Mouse (Mus musculus): Measurements from ENCODE around the gene Zfp811.
"Not testable (repeated sequence)": the region's sequence is repeated elsewhere in the genome, so short reads cannot be mapped to it uniquely, and the experiment has no call there.

The Zfp811 gene

GRCm38 (mm10) chr17:32809544-32810374 is at the start of gene Zfp811:
Gene Zfp811 (minus strand): TSS chr17:32809931.
- DNase-seq (ENCODE audit: low read depth) = no peak

DNA sequence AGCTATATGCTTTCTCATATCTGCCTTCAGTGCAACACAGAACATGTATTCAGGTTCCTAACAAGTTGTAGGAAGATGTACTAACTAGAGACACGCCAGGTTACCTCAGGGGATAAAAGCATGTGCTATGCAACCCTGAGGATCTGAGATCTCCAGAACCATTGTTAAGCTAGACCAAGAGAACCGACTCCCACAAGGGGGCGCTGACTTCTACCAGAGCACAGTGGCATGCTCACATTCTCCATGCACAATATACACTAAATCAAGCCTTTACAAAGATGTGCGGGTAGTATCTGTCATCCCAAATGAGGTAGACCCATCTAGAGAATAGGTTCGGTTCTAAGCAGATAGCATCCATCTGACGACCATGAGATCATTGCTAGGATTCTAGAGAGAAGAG is 47.0 kb upstream of the Zfp811 start:
- not testable (repeated sequence) for DNase-seq (ENCODE audit: low read depth)

DNA sequence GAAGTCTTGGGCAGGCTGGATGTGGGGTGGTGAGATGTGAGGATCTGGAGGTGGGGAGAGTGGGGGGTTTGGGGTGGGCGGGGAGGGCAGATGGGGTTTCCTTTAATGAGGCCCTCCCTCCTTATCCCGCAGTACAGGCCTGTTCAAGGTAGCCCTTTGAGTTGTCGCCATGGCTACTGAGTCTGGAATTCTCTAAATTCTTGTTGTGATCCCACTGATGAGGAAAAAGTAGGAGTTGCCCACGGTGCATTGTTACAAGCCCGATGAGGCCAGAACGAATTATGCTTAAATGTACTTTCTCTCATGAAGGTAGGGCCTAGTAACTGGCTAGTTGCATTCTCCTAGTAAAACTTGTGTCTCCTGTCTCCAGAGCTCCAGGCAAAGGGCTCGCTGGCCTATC is 41.9 kb upstream of the Zfp811 start:
- DNase-seq (ENCODE audit: low read depth) = no peak

- DNase-seq (ENCODE audit: low read depth) = no peak
These were observed 31.7 kb upstream of the Zfp811 start for GRCm38 (mm10) chr17:32841388-32841787.

DNA sequence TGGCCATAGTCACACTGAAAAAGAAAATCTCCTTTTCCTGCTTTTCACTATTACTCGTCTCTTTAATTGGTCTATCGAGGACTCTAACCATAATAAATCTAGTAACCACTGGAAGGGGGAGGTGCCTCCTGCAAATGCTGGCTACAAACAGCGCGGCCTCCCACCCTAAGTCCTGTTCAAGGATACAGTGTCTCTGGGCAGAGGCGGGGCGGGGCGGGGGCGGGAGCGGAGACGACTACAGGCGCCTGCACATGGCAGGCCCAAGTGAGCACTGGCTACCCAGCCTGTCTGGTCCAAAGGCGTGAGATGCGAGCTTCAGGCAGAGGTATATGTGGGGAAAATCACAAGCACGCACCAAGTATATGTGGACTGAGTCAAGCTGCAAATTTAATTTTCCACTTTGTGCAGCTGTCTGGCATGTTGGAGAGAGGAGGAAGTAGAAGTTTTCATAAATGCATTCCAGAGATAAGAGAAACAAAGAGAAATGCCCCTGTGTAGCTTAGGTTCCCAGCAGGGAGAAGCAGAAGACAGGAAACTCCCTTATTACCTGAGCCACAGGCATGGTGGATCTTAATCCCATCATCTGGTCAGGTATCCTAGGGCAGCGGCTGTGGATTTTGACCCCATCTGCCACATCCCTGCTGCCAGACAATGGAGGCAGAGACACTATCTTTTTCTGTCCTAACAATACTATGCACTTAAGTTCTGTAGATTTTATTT is 29.5 kb upstream of the Zfp811 start:
- DNase-seq (ENCODE audit: low read depth) = no peak

- DNase-seq (ENCODE audit: low read depth) = no peak
These were observed 20.7 kb upstream of the Zfp811 start for GRCm38 (mm10) chr17:32830418-32830782.

DNA sequence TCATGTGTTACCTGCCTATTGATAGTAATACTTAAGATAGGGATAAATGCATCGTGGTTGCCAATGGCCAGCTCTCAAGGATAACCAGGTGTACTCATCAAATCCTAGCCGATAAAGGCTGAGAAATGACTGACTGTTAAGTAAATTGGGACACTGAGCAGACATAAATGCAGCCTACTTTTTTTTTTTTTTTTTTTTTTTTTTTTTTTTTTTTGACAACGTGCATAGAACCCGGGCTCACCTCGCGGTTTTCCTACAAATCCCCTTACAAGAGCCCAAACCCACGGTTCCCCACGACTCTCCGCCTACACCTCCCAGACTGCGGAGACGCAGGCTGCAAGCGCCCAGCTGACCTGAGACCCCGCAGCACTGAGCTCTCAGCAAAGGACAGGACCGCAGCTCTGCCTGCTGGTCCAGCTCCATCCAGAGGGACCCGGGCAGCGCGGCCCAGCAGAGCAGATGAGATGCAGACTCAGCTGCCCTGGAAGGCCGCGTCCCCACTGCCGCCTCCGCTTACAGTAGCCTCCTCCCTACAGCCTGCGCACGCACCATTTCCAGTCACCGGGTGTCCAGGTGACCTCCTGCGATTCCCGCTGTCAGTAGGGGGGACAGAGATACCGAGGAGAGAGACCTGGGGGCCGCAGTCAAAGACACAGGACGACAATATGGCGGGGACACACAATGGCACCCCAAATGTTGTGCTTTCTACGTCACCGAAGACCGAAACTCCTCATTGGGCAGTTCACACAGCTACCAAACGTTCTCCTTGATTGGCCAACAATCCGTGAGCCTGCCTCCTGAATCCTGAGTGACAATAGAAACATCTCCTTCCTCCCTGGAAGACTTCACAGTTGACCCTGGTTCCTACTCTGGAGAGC is 20.0 kb upstream of the Zfp811 start, which contains the start of gene Zfp799:
Gene Zfp799 (minus strand): TSS at position 722 of the 878 bp plus-strand sequence.
- peak; percentile 76 for DNase-seq (ENCODE audit: low read depth)

- no peak for DNase-seq (ENCODE audit: low read depth)
These were observed 6.5 kb upstream of the Zfp811 start for GRCm38 (mm10) chr17:32816074-32816784.

DNA sequence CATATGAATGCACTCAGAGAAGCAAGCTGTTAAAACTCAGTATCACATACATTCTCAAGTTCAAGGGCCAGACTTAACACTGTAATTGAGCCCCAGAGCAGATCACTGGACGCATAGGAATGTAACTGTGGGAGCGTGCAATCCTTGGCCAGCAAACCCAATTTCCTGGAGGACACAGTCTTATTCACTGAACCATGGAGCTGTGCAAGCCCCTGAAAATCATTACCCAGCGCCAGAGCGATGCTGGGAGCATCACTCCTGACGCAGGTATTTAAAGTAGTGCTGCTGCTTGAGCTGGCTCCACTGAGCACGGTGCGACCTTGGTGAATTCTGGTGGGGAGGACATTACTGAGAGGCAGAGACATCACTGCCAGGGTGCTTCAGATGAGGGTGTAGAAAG is 4.4 kb upstream of the Zfp811 start:
- DNase-seq (ENCODE audit: low read depth) = no peak

GRCm38 (mm10) chr17:32810648-32811047 is 917 bp upstream of the Zfp811 start:
- no peak for DNase-seq (ENCODE audit: low read depth)

GRCm38 (mm10) chr17:32808921-32809320 is 810 bp downstream of the Zfp811 start:
- no peak for DNase-seq (ENCODE audit: low read depth)

DNA sequence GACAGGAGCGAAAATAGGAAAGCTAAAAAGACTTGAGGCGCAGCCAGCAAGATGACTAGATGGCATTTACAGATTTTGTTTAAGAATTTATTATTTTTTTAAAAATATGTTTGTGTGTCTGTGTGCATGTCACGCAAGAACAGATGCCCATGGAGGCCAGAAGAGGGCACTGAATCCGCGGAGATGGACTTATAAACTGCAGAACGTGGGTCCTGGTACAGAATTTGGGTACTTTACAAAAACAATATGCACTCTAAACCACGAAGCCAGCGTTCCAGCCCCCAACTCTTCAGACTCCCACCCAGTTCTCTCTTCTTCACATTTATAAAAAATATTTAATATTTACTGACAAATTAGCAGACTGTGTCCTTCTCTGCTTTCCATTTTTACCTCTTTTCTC is 20.5 kb downstream of the Zfp811 start:
- DNase-seq (ENCODE audit: low read depth) = no peak

DNA sequence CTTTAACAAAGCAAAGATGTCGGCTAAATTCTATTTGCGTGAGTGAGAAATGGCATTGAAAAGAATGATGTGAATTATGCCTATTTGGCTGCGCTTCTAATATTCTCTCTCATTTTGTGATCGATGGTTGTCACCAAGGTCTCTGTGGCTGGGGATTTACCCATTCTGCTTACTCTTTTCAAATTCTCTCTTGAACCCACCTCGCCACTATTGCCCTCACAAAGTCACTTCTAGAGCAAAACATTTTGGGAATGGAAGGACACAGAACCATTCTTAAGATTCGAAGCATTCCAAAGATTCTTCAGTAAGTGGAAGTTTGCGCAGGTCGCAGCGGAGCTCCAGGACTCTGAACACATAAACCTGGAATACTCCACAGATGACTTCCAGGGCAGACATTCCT is 21.2 kb downstream of the Zfp811 start:
- no peak for DNase-seq (ENCODE audit: low read depth)

DNA sequence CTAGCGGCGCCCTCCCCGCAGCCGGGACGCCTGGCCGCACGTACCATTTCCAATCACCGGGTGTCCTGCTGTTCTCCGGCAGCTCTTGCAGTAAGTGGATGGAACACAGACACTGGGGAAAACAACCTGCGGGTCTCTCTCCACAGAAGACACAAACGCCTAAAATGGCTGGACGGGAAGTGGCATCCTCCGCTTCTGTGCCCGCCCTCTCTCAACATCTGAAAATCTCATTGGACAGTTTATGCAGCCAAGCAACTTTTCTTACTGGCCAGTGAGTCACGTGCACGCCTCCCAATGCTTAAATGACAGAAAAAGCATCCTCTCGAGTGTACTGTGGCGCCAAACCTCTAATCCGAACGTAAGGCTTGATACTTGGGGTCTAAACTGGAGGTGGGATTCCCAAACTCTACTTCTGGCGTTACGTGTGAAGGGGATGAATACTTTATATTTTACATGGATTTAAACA is 21.6 kb downstream of the Zfp811 start, which contains the start of gene Zfp871:
Gene Zfp871 (minus strand): TSS at position 194 of the 466 bp plus-strand sequence.
- peak; percentile 89 for DNase-seq (ENCODE audit: low read depth)

DNA sequence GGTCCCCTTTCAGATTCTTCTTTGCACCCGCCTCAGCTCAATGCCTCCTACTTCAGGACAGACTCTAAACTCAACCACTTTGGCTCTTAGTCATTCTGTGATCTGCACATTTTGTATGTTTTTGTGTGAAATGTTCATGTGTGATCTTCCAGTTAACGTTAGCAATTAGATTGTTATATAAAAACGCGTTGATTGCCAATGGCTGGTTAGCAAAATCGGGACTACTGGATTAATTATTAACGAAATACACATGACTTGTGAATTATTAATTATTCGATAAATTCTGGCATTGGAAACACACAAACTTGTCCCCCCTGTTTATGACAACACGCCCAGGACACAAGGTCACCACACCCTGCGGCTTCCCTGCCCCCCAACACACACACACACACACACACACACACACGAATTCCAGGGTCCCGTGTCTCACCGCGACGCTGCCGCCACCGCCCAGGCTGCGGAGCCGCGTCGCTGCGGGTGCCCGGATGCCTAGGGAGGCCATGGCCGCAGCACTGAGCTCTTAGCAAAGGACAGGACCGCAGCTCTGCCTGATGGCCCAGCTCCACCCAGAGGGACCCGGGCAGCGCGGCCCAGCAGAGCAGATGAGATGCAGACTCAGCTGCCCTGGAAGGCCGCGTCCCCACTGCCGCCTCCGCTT is 22.2 kb downstream of the Zfp811 start:
- DNase-seq (ENCODE audit: low read depth) = peak; percentile 32

- DNase-seq (ENCODE audit: low read depth) = no peak
These were observed 22.8 kb downstream of the Zfp811 start for GRCm38 (mm10) chr17:32786944-32787343.

GRCm38 (mm10) chr17:32785656-32786055 is 24.1 kb downstream of the Zfp811 start:
- DNase-seq (ENCODE audit: low read depth) = no peak

- DNase-seq (ENCODE audit: low read depth) = no peak
These were observed 32.2 kb downstream of the Zfp811 start for GRCm38 (mm10) chr17:32777564-32777963.

DNA sequence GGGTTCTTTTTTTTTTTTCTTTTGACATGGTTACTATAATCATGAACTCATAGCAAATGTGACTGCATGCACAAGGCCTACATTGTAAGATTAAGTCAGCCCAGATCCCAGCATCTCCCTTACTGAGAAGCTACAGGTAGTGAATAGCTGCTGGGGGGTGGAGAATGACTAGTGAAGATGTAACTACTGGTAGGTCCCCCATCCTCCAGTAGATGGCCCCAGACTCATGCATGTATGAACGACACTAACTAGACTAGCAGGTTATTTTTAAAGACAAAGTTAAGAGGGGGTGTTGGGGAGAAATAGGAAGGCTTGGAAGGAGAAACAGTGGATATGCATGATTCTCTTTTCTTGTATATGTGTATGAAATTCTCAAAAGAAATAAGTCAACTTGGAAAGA is 38.5 kb downstream of the Zfp811 start:
- DNase-seq (ENCODE audit: low read depth) = no peak

DNA sequence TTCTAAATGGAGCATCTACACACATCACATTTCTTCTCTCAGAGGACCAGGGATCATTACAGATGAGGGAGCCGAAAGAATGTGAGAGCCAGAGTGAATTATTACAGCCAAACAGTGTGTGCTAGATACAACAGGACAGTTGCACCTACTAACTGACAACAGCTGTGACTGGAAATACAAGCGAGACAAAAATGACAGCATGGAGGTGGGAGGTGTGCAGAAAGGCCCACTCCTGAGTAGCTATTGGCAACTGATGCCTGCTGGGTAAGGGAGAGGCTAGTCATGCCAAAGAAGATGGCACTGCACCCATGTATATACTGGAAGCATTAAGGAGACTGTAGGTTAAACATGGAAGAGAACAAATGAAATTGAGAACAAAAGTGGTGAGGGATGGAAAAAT is 43.3 kb downstream of the Zfp811 start:
- no peak for DNase-seq (ENCODE audit: low read depth)

GRCm38 (mm10) chr17:32757331-32757730 is 52.4 kb downstream of the Zfp811 start:
- no peak for DNase-seq (ENCODE audit: low read depth)

Data from c-Kit-positive CD71-positive TER-119-negative erythroid progenitor cells, embryonic 14.5 days (primary cell).